Mouse (Mus musculus): Measurements from ENCODE around the gene Rnf40.

GRCm38 (mm10) chr7:127572895-127573471 lies 15.6 kb upstream of the Rnf40 start, which contains the start of gene Phkg2:
- no peak for TF ChIP-seq CTCF (conservative IDR thresholded peaks at IDR 0.05; ENCODE audit: low read length)
- no peak for TF ChIP-seq NANOG (IDR thresholded peaks at IDR 0.05; ENCODE audit: borderline replicate concordance, low read length)
- TF ChIP-seq POU5F1 (IDR thresholded peaks at IDR 0.05; ENCODE audit: borderline replicate concordance, low read length), result no peak

All from E14TG2a.4 (cell line).